Mouse (Mus musculus): ENCODE measurements at regions not wholly inside any gene's neighbourhood (a gene's known extent, or its start where the extent isn't known, plus 50 kb on each side); places are given as distances from the start of the nearest gene placed in this dataset.

DNA sequence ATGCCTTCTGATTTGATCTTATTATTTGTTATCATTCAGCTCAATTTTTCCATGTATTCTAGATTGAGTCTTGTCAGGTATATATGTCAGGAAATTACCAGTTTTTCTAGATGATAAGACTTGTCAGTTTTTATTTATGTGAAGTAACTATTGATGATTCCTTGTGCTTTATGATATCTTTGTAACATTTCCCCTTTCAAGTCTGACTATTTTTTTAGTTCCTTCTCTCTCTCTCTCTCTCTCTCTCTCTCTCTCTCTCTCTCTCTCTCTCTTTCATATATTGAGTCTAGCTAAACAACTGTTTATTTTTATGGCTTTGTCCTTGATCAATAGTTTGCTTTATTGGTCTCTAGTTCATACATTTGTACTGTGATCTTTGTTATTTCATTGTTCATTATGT is 199.7 kb upstream of the Sema3a start:
- no peak for DNase-seq (ENCODE audit: low read depth, low spot score)

GRCm38 (mm10) chr5:12926289-12926688 is 198.9 kb upstream of the Sema3a start:
- no peak for DNase-seq (ENCODE audit: low read depth, low spot score)

- DNase-seq (ENCODE audit: low read depth, low spot score): no peak
These were observed 198.0 kb upstream of the Sema3a start for GRCm38 (mm10) chr5:12927247-12927646.

GRCm38 (mm10) chr5:12937052-12937451 is 188.2 kb upstream of the Sema3a start:
- DNase-seq (ENCODE audit: low read depth, low spot score): peak; percentile 12

DNA sequence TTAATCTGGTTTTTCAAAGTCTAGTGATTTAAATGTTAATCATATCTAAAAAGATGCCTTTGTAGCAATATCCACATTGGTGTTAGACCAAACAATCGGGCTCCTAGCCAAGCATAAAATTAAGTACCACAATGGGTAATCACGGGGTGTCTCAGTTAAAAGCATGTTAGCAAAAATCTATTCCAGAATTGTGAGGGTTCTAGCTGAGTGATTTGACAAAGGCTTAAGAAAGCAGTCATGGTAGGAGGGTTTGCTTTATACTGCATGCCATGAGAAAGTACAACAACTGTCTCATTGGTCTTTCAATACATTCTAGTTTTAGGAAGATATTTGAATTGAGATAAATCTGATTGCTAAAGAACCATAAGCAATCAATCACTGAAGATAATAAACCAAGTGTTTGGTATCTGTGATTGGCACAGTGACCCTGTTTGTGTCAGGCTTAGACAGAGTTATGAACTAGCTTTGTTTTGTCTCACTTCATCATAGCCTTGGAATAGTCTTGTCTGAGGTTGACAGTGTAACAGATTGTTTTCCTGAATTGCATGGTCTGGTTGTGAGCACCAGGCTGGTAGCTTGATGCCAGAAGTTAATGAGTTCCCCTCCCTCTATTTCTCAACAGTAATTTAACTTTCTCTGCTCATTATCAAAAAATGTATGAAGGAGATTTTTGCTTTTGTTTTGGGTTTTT is 186.9 kb upstream of the Sema3a start:
- no peak for DNase-seq (ENCODE audit: low read depth, low spot score)

DNA sequence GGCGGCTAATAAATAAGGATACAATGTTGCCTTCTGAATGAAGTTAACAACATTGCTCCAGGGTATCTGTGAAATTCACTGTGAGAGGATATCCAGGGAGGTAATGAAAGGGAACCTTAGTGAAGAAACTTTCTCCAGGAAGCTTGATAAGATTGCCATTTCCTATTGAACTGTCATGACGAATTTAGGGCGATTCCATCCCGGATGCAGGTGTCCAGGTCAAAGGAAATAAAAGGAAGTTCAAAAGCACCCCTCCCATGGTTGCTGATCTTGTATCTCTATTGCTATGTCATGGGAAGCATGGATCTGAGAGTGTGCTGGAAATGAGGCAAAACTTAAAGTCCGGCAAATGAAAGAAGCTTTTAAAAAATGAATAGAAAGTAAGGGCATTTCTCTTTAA is 180.7 kb upstream of the Sema3a start:
- no peak for DNase-seq (ENCODE audit: low read depth, low spot score)

DNA sequence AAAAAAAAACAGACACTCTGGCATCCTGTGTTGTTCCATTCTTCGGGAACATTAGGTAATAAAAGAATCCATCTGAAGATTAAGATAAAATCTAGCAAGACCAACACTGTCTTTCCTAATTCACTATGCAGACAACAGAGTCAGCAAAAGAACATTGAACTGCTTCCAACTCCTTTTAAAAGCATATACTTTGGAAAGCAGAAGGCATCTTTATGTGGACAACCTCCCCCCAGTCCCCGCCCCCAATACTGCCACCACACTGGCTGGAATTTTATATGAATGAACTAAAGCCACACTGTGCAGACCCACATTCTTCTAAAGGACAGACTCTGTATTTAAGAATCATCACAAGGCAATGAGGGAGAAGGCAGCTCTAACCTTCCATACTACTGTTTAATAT is 176.7 kb upstream of the Sema3a start:
- DNase-seq (ENCODE audit: low read depth, low spot score): no peak

GRCm38 (mm10) chr5:12970987-12971386 is 154.2 kb upstream of the Sema3a start:
- no peak for DNase-seq (ENCODE audit: low read depth, low spot score)

DNA sequence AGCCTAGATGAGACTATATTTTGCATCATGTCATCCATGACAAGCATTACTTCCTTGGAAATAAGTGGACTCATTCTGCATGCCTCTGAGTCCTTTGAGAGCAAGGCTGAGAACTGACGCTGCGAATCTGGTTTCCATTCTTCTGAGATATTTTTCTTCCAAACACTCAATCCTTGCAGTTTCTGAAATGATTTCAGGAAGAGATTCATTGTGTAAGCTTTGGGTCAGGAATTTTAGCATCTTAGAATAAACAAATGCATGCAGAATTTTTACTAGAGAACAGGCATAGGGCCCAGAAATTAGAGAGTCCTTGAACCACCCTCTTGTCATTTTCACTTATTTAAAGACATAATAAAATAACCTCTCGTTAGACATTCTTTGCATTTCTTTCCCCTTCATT is 151.5 kb upstream of the Sema3a start:
- DNase-seq (ENCODE audit: low read depth, low spot score): no peak

- DNase-seq (ENCODE audit: low read depth, low spot score): no peak
These were observed 149.0 kb upstream of the Sema3a start for GRCm38 (mm10) chr5:12976015-12976742.

DNA sequence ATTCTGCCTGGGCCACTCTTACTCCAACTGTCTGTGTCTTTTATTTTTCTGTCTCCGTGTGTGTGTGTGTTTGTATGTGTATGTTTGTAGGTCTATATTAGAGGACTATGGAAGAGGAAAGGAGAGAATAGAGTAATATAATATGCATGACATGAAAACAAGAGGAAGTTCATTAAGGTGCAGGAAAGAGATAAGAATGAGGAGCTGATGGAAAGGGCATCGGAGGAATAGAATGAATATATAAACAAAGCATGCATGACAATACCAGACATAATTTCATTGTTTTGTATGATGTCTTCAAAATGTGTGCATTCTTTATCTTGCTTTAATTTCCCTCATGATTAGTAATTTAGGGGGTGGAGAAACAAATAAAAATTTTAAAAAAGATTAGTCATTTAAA is 147.3 kb upstream of the Sema3a start:
- DNase-seq (ENCODE audit: low read depth, low spot score): no peak

DNA sequence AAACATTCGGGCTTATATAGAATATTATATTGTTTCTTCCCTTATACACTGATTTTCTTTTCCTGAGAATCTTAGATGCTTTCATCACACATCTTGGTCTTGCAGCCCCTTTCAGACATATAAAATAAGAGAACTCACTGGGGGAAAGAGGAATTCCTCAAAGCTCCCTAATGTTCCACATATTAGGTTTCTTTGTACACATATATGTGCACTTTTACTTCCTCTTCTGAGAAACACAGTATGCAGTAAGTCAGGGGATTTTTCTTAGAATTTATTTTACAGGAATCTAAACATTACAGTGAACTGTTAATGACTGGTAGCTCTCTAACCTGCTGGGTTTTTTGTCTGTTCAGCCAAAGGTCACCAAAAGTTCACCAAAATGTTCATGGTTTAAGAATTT is 131.4 kb upstream of the Sema3a start:
- DNase-seq (ENCODE audit: low read depth, low spot score): no peak

DNA sequence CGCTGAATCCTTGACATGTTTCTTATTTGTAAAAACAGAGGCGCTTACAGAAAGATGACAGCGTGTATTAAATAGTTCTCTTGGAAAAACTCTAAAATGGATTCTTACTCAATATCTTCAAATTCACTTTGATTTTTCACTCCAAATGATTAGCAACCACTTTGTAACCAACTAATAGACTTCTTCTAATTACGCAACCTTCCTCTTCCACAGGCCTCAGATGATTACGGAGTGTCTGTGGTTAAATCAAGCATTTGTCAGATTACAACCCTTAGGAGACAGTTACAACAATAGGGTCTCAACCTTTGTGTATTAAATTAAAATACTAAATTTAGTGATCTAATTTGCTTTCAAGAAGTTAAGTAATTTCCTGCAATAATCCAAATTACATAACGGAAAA is 127.8 kb upstream of the Sema3a start:
- DNase-seq (ENCODE audit: low read depth, low spot score): no peak

DNA sequence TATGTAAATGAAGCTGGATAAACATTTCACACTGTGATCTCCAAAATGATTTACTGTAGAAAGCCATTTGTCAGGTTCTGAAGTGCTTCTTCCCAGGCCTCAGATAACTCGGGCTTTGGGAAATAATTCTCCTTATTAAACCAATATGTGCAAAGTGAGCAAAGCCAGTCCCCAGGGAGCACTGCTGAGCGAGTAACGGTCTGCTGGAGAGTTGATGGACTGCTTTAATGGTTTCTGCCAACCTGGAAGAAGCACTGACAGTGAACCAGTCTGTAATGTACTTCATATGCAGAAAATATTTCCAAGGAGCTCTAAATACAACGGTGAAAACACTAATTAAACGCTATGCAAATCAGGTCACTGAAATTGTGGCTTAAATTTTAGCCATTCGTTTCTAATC is 118.1 kb upstream of the Sema3a start:
- DNase-seq (ENCODE audit: low read depth, low spot score): no peak

- no peak for DNase-seq (ENCODE audit: low read depth, low spot score)
These were observed 102.9 kb upstream of the Sema3a start for GRCm38 (mm10) chr5:13022270-13022669.

DNA sequence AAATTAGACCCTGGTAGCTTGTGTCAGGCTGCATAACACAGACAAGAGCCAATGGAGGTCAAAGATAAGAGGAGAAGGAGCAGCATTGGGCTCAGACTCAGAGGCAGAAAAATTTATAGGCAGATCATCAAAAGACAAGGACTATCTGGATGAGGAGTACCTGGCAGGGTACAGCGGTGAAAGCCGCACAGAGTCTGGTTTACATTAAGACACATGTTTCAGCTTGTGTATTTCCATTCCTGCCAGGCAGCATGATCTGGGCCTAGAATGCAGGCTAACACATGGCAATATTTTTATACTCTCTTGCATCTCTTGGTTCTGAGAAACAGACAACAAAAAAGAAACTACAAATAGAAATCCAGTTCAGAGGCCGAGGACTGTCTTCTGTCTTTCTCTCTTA is 91.9 kb upstream of the Sema3a start:
- DNase-seq (ENCODE audit: low read depth, low spot score): no peak

DNA sequence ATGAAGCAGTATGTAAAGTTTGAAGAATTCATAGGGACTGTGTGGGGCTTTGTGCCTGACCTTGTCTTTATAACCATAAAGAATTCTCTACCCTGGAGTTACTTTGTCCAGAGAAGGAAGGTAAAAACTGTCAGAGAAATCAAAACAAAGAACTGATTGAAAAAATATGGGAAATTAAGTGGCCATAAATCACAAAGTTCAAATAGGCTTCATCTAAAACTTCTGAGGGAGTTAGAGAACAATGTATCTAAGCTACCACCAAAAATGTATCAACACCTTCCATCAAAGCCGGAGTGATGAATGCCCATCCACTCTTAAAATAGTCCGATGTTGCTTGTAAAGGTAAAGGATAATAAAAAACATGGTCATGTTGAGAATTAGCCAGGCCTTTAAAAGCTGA is 89.1 kb upstream of the Sema3a start:
- no peak for DNase-seq (ENCODE audit: low read depth, low spot score)

- no peak for DNase-seq (ENCODE audit: low read depth, low spot score)
These were observed 66.3 kb upstream of the Sema3a start for GRCm38 (mm10) chr5:13058883-13059423.

DNA sequence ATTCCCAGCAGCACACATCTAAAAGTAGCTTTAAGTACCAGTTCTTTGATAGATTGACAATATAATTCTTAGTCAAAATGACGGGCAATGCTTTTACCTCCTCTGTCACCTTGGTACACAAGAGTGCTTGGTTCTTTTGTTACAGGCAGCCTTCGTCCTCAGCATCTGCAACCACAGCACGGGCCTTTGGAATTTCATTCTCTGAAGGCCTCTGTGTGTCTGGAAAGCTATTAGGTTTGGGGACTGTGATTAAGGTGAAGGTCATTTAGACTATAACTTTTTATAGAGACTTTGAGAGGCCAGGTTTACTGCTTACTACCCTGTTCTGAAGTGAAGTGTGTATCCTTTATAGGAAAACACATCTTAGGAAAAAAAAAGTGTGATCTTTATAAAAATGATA is 58.3 kb upstream of the Sema3a start:
- DNase-seq (ENCODE audit: low read depth, low spot score): no peak

All from R1 (cell line).